Mouse (Mus musculus) layer of hippocampus, adult 11-12 months (tissue): ENCODE data around the gene Tbc1d16.

ENCODE experiments used
- DNase-seq: peaks from one replicate; pipeline ENCODE4 v3.0.0; 2022; ENCODE audit warnings: low spot score

The Tbc1d16 gene

DNA sequence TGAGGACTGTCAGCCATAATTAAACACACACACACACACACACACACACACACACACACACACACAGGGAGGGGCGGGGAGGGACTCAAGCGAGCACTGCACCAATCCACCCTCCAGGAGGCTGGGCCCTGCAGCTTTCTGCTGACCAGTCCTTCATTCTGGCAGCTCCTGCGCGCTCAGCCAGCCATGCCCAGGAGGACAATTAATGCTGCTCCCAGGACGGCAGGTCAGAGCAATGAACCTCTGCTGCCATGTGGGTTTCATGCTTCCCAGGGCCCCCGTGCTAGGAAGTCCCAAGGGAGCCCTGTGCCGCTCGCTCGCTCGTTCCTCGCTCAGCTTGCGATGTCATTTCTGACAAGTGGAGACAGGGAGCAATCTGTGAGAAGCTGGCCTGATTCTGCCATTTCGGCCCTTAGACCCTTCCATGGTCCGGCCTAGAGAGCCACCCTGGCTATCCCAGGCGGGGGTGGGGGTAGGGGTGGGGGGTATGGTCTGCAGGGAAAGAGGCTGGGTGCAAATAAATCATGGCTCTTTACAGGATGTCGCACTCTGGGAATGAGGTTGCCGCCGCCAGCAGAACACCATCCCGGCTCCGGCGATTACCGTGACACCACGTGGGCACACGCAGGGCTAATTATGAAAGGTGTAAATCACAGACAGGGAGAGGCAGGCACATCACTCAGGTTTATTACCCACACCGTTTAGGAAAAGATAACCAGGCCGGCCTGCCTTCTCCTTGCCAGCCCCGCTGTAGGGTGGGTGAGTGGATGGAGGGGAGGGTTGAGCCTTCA is 51.7 kb downstream of the Tbc1d16 start:
- no peak for DNase-seq

DNA sequence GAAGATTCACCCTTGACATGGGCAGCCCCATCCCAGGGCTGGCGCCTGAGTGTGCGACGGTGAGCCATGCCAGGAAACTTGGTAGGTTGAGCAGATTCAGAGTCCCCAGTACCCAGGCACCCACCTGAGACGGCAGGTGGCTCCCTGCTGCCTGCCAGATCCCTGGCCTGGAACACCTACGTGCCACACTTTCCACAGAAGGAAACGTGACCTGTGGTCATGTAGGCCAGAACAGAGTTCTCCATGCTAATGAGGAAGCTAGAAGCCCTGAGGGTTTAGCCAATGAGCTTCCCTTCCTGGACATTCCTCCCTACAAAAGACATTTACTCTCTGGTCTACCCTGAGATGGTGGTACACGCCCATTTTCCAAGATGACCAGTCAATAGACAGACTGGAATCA is 56.7 kb downstream of the Tbc1d16 start:
- no peak for DNase-seq

GRCm38 (mm10) chr11:119168851-119169250 is 59.4 kb downstream of the Tbc1d16 start:
- no peak for DNase-seq

DNA sequence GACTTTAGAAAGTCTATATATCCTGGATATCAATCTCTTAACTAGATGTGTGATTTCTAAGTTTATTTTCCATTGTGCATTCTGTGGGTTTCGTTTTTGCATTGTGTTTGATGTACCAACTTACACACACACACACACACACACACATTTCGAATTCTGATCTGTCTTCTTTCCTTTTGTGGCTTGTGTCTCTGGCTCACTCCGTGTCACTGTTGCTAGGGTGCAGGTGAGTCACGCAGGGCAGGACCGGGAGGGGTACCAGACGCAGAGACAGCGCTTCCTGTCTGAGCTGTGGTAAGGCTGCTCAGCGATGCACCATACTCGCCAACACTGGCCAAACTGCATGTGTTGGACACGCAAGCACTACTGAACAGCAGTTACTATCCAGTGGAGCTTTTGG is 62.3 kb downstream of the Tbc1d16 start:
- DNase-seq = no peak

GRCm38 (mm10) chr11:119164375-119164774 is 63.9 kb downstream of the Tbc1d16 start:
- no peak for DNase-seq

GRCm38 (mm10) chr11:119163734-119163992 is 64.6 kb downstream of the Tbc1d16 start:
- DNase-seq = no peak

DNA sequence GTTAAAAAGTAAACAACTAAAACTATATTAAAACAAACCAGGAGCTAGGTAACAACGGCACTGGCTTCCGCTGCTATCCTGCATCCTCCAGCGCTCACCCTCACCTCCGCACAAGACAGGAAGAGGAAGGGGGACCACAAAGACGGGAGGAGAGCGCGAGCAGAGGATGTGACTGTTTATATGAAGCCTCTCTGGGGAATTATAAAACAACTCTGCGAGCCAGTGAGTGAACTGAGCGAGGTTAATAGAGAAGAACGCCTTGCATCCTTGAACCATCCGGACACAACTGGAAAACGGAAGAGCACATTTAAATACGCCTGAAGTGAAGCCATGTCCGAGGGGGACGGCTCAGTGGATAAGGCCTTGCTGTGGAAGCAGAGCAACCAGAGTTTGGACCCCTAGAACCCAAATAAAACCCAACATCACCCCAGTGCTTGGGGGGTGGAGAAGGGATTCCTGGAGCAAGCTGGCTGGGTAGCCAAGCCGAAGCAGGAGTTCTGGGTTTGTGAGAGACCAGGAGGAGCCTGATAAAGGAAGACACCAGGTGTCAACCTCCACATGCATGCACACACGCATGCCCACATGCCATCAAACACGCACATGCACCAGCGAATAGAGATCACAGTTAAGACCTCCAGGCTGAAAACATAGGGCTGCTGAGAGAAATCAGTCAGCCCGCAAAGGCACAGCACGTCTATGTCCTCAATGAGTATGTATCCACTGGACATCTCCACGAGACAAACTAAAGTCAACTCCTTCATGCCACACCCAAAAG is 65.2 kb downstream of the Tbc1d16 start:
- no peak for DNase-seq

GRCm38 (mm10) chr11:119161665-119162064 is 66.6 kb downstream of the Tbc1d16 start:
- DNase-seq = no peak

DNA sequence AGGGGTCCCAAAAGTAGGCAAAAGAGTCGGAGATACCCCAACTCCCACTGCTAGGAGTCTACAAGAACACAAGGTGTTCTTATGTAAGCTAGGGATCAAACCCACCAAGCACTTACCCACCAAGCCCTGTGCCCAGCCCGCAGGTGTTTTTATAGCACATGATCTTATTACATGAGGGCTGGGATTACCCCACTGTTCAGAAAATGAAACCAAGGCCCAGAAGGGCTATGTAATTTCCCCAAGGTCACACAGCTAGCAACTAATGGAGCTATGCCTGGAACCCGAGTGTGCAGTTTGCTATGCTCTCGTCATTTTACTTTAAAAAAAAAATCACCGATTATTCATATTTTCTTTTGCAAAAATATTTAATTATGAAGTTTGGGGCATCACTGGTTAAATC is 68.2 kb downstream of the Tbc1d16 start:
- DNase-seq = no peak

GRCm38 (mm10) chr11:119159496-119159895 is 68.8 kb downstream of the Tbc1d16 start:
- no peak for DNase-seq

DNA sequence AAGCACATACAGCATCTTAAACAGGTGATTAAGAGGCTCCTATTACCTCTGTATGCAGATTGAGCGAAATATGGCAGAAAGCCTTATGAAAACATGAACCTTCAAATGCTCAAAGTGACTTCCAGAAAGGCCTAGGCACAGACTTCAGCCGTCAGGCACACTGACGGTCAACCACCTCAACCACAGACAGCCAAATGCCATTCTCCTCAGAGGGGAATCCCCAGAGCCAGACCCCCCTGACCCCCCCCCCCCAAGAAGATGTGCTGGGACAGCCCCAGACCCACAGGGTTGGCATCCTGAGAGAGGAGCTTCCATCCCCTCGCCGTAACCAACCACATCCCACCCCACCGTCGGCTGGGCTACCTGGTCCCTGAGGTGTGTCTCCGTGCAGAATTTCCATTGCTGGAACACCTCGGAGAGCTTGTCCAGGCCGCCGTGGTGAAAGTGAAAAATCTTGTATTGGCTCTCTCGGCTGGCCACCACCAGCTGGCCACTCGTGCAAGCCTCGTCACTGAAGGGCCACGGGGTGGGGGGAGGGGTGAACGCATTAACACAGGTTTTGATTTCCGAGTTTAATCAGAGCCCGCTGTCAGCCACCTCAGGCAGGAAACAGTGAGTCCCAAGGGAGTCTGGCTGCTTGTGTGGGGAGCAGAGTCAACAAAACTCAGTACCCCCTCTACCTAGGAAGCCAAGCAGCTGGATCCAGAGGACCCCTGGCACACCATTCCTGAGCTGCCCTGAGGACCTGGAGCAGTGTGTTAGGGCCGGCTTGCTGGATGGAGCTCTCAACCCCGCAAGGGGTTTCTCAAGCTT is 70.7 kb downstream of the Tbc1d16 start:
- no peak for DNase-seq

- no peak for DNase-seq
Observed at GRCm38 (mm10) chr11:119156481-119157254, 71.6 kb downstream of the Tbc1d16 start.

DNA sequence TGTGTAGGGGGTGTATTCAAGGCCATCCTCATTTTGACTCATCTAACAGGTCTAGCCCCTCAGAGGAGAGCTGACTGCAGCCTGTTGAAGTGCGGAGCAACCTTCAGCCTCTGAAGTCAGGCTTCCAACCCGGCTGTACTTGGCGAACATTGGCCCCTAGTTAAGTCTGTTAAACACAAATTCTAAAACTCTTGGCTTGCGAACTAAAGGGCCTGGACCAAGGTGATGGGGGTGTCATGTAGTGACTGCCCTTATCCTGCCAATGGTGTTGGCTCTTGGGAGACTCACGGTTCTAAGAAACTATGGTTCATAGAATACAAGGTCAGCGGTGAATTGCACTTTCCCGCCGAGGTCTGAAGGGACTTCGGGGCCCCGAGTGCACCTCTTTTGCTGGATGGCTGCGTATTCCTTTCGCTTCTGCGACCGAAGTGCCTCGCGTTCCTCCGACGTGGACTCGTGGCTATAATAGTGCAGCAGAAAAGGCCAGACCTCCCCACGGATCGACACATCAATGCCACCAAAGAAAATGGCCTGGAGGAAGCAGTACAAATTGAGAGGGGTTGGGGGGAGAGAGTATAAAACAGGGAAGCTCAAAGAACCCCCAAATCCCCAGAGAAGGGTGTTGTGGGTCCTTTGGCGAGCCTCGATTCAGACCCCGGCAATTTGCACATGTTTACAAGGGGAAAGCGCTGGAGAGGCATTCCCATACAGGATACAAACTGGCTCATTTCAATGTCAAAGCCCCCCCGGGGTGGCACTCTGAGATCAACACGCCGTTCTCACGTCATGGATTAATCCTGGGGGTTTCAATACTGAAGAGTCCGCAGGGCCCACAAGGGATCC is 72.4 kb downstream of the Tbc1d16 start:
- no peak for DNase-seq

GRCm38 (mm10) chr11:119152321-119152831 is 75.9 kb downstream of the Tbc1d16 start:
- DNase-seq = no peak

DNA sequence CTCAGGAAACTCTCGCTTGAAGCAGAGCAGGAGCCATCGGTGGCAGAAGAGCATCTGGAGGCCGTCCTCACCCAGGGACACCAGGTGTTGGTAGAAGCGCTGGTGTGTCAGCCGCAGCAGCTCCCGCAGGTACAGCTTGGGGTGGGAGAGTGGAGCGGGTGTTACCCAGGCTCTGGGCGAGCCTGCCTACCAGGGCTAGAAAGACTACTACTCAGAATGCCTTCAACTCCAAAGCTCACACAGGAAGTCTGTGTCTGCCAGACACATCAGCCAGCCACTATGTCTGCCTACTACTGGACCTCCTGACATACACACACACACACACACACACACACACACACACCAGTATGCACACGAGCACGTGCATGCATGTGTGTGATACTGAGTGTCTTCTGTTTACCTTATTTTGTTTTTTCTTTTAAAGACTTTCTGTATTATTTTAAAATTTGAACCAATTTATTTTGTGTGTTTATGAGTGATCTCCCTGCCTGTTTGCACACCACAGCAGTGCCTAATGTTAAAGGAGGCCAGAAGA is 77.2 kb downstream of the Tbc1d16 start:
- DNase-seq = no peak

- DNase-seq = no peak
Observed at GRCm38 (mm10) chr11:119150442-119150841, 77.9 kb downstream of the Tbc1d16 start.

DNA sequence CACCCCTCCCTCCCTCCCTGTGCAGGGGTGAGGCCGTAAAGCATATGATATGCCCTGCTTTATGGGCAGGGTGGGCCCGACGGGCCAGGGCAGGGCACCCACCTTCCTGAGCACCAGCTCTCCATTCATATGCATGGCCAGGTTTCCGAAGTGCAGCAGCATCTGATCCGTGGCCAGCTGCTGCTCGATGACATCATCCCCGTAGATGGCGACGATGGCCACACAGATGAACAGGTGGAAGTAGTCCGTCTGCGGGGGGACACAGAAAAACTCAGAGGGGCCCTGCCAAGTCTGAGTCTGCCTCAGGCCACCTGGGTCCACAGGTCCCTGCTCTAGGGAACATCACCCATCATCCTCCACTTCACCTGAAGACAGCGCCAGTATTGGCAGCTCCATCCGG is 79.5 kb downstream of the Tbc1d16 start:
- DNase-seq = no peak

- no peak for DNase-seq
Observed at GRCm38 (mm10) chr11:119147153-119147552, 81.1 kb downstream of the Tbc1d16 start.

DNA sequence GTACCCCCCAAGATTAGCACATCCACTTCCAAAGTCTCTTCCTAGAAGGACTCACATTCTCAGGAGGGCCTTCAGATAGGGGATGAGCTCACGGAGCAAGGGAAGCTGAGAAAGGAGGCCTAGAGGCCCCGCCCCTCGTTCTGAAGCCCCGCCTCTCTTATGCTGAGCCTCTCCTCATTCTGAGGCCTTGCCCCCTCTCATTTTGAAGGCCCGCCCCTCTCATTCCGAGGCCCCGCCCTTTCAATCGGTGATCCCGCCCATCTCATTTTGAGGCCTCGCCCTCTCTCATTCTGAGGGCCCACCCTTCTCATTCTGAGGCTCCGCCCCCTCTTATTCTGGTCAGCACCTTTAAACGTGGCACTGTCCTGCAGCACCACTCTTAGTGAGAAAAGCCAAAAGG is 82.2 kb downstream of the Tbc1d16 start:
- DNase-seq = no peak

- no peak for DNase-seq
Observed at GRCm38 (mm10) chr11:119144801-119145475, 83.4 kb downstream of the Tbc1d16 start.
